ENCODE assay signal across 8 mouse cellular contexts in the genomic region with DNA sequence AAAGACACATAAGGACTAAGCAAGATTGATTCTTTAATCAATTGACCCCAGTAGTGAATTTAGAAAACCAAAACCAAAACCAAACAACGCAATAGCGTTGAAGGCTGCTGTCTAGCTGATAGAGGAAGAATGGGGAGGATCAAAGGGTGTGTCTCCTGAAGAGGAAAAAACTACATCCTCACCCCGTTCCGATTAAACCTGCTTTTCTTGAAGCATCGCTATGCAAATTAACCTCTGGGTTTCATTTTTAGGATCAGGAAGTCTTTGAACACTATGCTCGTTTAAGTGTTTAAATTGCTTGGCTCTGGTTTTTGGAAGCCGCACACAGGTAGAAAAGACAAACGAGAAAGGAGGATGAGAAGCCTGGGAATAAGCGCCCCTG. TPM values are rescaled to one million over a fixed set of nuclear protein-coding genes. Genes with fewer than 3 reads are reported as not detected.
DNase-seq lines count a peak whose midpoint lies in the region; ATAC-seq and TF ChIP-seq lines count a peak whose summit lies in the region.

No protein-coding gene starts in this region.

- intact Hi-C loops in heart, postnatal 36 days (cut with DNase I) = loop anchor here (5.0 kb wide), 2 partner anchors 49 to 51 kb away; partner anchors contain the start of genes Gart, Ifngr2 and Son

- H3K27me3 ChIP-seq in heart, embryonic 13.5 days (replicated peaks) = peaks cover 15% of the 10 kb centered on the region; the same call in 1 of the 2 replicates
- H3K27me3 ChIP-seq in forebrain, embryonic 15.5 days = peaks cover 6% of the 10 kb centered on the region; the same call in 1 of the 2 replicates
- no peaks in the 10 kb centered on the region for H3K27me3 ChIP-seq in lung, postnatal 0 days (replicated peaks; ENCODE audit: insufficient read depth, low read length)

- peak overlapping the region; percentile 84 for H3K4me3 ChIP-seq in heart, embryonic 13.5 days
- H3K4me3 ChIP-seq in forebrain, embryonic 15.5 days = peak overlapping the region; percentile 66
- H3K4me3 ChIP-seq in lung, postnatal 0 days (ENCODE audit: low read depth, low read length) = peak overlapping the region; percentile 86

- no peaks in the 10 kb centered on the region for H3K9me3 ChIP-seq in heart, embryonic 13.5 days
- no peaks in the 10 kb centered on the region for H3K9me3 ChIP-seq in forebrain, embryonic 15.5 days
- no peaks in the 10 kb centered on the region for H3K9me3 ChIP-seq in lung, postnatal 0 days (ENCODE audit: low read length)

- no peak for TF ChIP-seq CTCF in lung, postnatal 0 days (IDR thresholded peaks at IDR 0.05)

- peaks cover 3% of the 10 kb centered on the region; the same call in 1 of the 2 replicates for H3K36me3 ChIP-seq in heart, embryonic 13.5 days
- no peaks in the 10 kb centered on the region for H3K36me3 ChIP-seq in forebrain, embryonic 15.5 days
- no peaks in the 10 kb centered on the region for H3K36me3 ChIP-seq in lung, postnatal 0 days (ENCODE audit: insufficient read depth, low read length)

- no peak for DNase-seq in heart, postnatal 36 days
- DNase-seq in CD8-positive naive resting alpha-beta T cell, adult 2 months (ENCODE audit: low read depth in 2 of 2, low spot score in 2 of 2) = peak; percentile 27 to 42
- DNase-seq in lung, postnatal 0 days (ENCODE audit: low spot score) = peak; percentile 54
- DNase-seq in adrenal gland, postnatal 36 days = no peak
- no peak for DNase-seq in adrenal gland, adult 8-10 months
- DNase-seq in left cerebral cortex, adult 11 months (ENCODE audit: low spot score) = no peak

- peaks cover 13% of the 10 kb centered on the region for H3K4me1 ChIP-seq in heart, embryonic 13.5 days
- peaks cover 24% of the 10 kb centered on the region for H3K4me1 ChIP-seq in forebrain, embryonic 15.5 days
- H3K4me1 ChIP-seq in lung, postnatal 0 days (ENCODE audit: insufficient read depth, low read depth, low read length) = 0 out of 2 replicates have a peak, but pooled peaks cover 8% of the 10 kb centered on the region

- H3K27ac ChIP-seq in heart, embryonic 13.5 days (replicated peaks) = no peak overlapping the region
- H3K27ac ChIP-seq in forebrain, embryonic 15.5 days (replicated peaks) = no peak overlapping the region
- H3K27ac ChIP-seq in lung, postnatal 0 days (ENCODE audit: low read length) = peak overlapping the region; percentile 90; the same call in 1 of the 2 replicates

- H3K9ac ChIP-seq in heart, embryonic 13.5 days = peak overlapping the region; percentile 88
- peak overlapping the region; percentile 65 for H3K9ac ChIP-seq in forebrain, embryonic 15.5 days (replicated peaks)
- peak overlapping the region; percentile 68; the same call in 1 of the 2 replicates for H3K9ac ChIP-seq in lung, postnatal 0 days (replicated peaks; ENCODE audit: low read depth)

- TF ChIP-seq EP300 in lung, postnatal 0 days (IDR thresholded peaks at IDR 0.05) = 0 out of 2 replicates have a peak, but pooled peaks have one; percentile 11

- peak overlapping the region; percentile 87 for H3K4me2 ChIP-seq in heart, embryonic 13.5 days
- peak overlapping the region; percentile 80 for H3K4me2 ChIP-seq in forebrain, embryonic 15.5 days (replicated peaks)
- H3K4me2 ChIP-seq in lung, postnatal 0 days (replicated peaks; ENCODE audit: low read depth, low read length) = peak overlapping the region; percentile 92

- WGBS in heart, embryonic 13.5 days = 16% methylated on average over 9 of the region's 9 CpGs
- 17% methylated on average over 9 of the region's 9 CpGs for WGBS in forebrain, embryonic 15.5 days
- 8% methylated on average over 9 of the region's 9 CpGs for WGBS in lung, postnatal 0 days

- ATAC-seq in heart, embryonic 13.5 days (ENCODE audit: extremely low read depth, insufficient number of reproducible peaks, low FRiP score, low TSS enrichment) = no peak
- no peak for ATAC-seq in forebrain, embryonic 15.5 days (replicated peaks)
- ATAC-seq in lung, postnatal 0 days = no peak

RNA-seq across cellular contexts. Expression of gene Tmem50b, which starts 1.2 kb away (rescaled TPM):
- polyA plus RNA-seq in heart, embryonic 13.5 days (2015; fragmentation: Nextera tagmentation; extraction: Ambion mirVana) = 45.9 and 56.5 TPM in 2 replicates
- total RNA-seq in heart, postnatal 36 days (2021) = 10 to 100 TPM; 55.0 to 67.6 TPM
- 83.2 and 89.2 TPM in 2 replicates for polyA plus RNA-seq in forebrain, embryonic 15.5 days (2015; fragmentation: Nextera tagmentation; extraction: Ambion mirVana)
- polyA plus RNA-seq in lung, postnatal 0 days (2015; fragmentation: Nextera tagmentation; extraction: Ambion mirVana) = 160 and 169 TPM in 2 replicates
- 10 to 100 TPM; 54.7 to 60.2 TPM for total RNA-seq in adrenal gland, postnatal 36 days (2021)
- 10 to 100 TPM; 46.4 to 63.8 (median 60.6) TPM for total RNA-seq in adrenal gland, adult 8-10 months (2022)

RNA-seq across cellular contexts. Expression of gene Dnajc28, which starts 22.4 kb away (rescaled TPM):
- 3.5 and 4.7 TPM in 2 replicates for polyA plus RNA-seq in heart, embryonic 13.5 days (2015; fragmentation: Nextera tagmentation; extraction: Ambion mirVana)
- 10 to 100 TPM; 32.3 to 35.8 TPM for total RNA-seq in heart, postnatal 36 days (2021)
- polyA plus RNA-seq in forebrain, embryonic 15.5 days (2015; fragmentation: Nextera tagmentation; extraction: Ambion mirVana) = 8.0 and 9.0 TPM in 2 replicates
- polyA plus RNA-seq in lung, postnatal 0 days (2015; fragmentation: Nextera tagmentation; extraction: Ambion mirVana) = 6.1 and 6.2 TPM in 2 replicates
- total RNA-seq in adrenal gland, postnatal 36 days (2021) = 10 to 100 TPM in 1 of 2 experiments, 1 to 10 TPM in 1; 8.8 to 15.4 TPM
- total RNA-seq in adrenal gland, adult 8-10 months (2022) = 10 to 100 TPM; 13.3 to 17.8 (median 14.2) TPM

RNA-seq across cellular contexts. Expression of gene Ifngr2, which starts 49.5 kb away (rescaled TPM):
- polyA plus RNA-seq in heart, embryonic 13.5 days (2015; fragmentation: Nextera tagmentation; extraction: Ambion mirVana) = 103 and 108 TPM in 2 replicates
- total RNA-seq in heart, postnatal 36 days (2021) = 100 to 1,000 TPM; 128 to 159 TPM
- 104 and 105 TPM in 2 replicates for polyA plus RNA-seq in forebrain, embryonic 15.5 days (2015; fragmentation: Nextera tagmentation; extraction: Ambion mirVana)
- 64.4 and 78.1 TPM in 2 replicates for polyA plus RNA-seq in lung, postnatal 0 days (2015; fragmentation: Nextera tagmentation; extraction: Ambion mirVana)
- total RNA-seq in adrenal gland, postnatal 36 days (2021) = 10 to 100 TPM; 31.2 to 38.0 TPM
- total RNA-seq in adrenal gland, adult 8-10 months (2022) = 10 to 100 TPM; 21.8 to 35.9 (median 29.7) TPM

RNA-seq across cellular contexts. Expression of gene Gart, which starts 50.4 kb away (rescaled TPM):
- polyA plus RNA-seq in heart, embryonic 13.5 days (2015; fragmentation: Nextera tagmentation; extraction: Ambion mirVana) = 72.6 and 77.2 TPM in 2 replicates
- total RNA-seq in heart, postnatal 36 days (2021) = 10 to 100 TPM; 69.0 to 72.7 TPM
- polyA plus RNA-seq in forebrain, embryonic 15.5 days (2015; fragmentation: Nextera tagmentation; extraction: Ambion mirVana) = 79.1 and 79.9 TPM in 2 replicates
- 27.3 and 30.9 TPM in 2 replicates for polyA plus RNA-seq in lung, postnatal 0 days (2015; fragmentation: Nextera tagmentation; extraction: Ambion mirVana)
- total RNA-seq in adrenal gland, postnatal 36 days (2021) = 100 to 1,000 TPM; 107 to 120 TPM
- 100 to 1,000 TPM; 112 to 153 (median 129) TPM for total RNA-seq in adrenal gland, adult 8-10 months (2022)

RNA-seq across cellular contexts. Expression of gene Son, which starts 50.9 kb away (rescaled TPM):
- 76.4 and 78.3 TPM in 2 replicates for polyA plus RNA-seq in heart, embryonic 13.5 days (2015; fragmentation: Nextera tagmentation; extraction: Ambion mirVana)
- 100 to 1,000 TPM; 129 to 154 TPM for total RNA-seq in heart, postnatal 36 days (2021)
- 142 TPM in 2 replicates for polyA plus RNA-seq in forebrain, embryonic 15.5 days (2015; fragmentation: Nextera tagmentation; extraction: Ambion mirVana)
- 132 and 143 TPM in 2 replicates for polyA plus RNA-seq in lung, postnatal 0 days (2015; fragmentation: Nextera tagmentation; extraction: Ambion mirVana)
- 100 to 1,000 TPM; 220 to 271 TPM for total RNA-seq in adrenal gland, postnatal 36 days (2021)
- total RNA-seq in adrenal gland, adult 8-10 months (2022) = 100 to 1,000 TPM; 235 to 405 (median 309) TPM

Comparison
In these comparisons a context has a peak if more than half of its experiments do, and no peak if none do; other contexts are left out.
1. DNase-seq: peak in CD8-positive naive resting alpha-beta T cell, adult 2 months (2 of 2) and lung, postnatal 0 days (single experiment); none in heart, postnatal 36 days (0 of 2), adrenal gland, postnatal 36 days (0 of 2), adrenal gland, adult 8-10 months (single experiment) and left cerebral cortex, adult 11 months (single experiment).
2. Peak in every context shown above with its lines, with median percentiles within 50 percentile points of each other: H3K4me2 ChIP-seq, H3K4me3 ChIP-seq and H3K9ac ChIP-seq.